Mouse (Mus musculus) lung, postnatal 36 days (tissue): ENCODE measurements around the gene Clec18a.
"Not testable (repeated sequence)": the region's sequence is repeated elsewhere in the genome, so short reads cannot be mapped to it uniquely, and the experiment has no call there.

Experiments used
- DNase-seq: peaks from one replicate; pipeline ENCODE4 v3.0.0; 2022; ENCODE audit warnings: mixed read lengths

Gene Clec18a

DNA sequence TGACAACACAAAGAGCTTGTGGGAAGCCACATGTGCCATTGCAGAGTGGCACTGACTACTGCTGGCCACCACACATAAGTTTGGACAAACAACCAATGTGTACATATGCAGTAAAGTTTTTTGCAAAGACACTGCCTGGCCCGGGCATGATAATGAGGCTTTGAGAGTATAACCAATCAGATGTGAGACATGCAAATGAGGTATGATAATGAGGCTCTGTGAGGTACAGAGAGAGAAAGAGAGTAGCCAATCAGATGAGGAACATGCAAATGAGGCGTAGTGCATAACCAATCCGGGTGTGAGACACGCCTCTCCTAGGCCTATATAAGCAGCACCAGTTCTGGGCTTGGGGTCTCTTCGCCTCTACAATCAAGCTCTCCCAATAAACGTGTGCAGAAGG is at the start of gene Clec18a:
Clec18a (minus strand) TSS at position 101 of the 400 bp plus-strand sequence.
- DNase-seq: not testable (repeated sequence)

DNA sequence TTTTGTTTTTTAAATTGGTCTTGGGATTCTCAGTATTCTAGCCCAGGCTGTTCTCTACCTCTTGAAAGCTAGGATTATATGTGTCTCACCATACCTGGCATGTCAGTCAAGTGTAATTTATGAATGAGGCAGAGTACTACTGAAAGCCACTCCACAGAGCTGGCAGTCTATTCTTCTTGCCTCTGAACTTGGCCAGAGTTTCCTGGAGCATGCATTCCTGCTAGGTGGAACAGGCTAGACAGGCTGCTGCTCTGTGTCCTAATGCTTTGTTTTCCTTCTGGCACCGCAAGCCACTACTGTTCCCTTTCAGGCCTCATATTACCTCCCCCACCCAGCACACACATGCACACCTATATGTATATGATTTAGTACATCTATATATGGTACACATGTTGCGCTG is 38.5 kb upstream of the Clec18a start:
- DNase-seq: peak; percentile 36

DNA sequence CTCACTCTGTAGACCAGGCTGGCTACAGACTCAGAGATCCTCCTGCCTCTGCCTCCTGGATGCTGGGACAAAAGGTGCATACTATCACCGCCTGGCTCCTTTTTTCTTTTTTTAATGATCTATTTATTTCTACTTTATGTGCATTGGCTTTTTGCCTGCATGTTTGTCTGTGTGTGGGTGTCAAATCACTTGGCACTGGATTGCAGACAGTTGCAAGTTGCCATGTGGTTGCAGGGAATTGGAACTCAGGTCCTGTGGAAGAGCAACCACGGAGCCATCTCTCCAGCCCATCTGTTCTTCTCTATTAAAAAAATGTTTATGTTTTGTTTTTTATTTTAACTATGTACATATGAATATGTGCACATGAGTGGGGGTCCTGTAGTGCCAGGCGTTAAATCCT is 27.3 kb upstream of the Clec18a start:
- no peak for DNase-seq

DNA sequence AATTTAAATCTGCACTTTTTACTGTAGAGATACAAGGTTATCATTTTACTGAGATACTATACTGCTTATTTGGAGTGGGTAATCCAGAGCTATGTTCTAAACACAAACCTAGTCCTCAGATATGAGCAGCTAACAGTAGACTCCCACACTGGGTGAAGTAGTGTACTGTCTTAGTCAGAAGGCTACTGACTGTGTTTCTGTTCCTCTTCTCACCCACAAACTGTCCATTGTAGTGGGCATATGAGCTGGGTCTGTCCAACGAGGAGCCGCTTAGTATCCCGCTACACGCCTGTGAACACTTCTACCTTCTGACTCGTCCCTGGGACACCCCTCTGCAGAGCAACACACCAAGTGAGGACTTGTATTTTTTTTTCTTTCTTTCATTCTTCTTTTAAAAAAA is 22.7 kb upstream of the Clec18a start:
- DNase-seq: no peak

DNA sequence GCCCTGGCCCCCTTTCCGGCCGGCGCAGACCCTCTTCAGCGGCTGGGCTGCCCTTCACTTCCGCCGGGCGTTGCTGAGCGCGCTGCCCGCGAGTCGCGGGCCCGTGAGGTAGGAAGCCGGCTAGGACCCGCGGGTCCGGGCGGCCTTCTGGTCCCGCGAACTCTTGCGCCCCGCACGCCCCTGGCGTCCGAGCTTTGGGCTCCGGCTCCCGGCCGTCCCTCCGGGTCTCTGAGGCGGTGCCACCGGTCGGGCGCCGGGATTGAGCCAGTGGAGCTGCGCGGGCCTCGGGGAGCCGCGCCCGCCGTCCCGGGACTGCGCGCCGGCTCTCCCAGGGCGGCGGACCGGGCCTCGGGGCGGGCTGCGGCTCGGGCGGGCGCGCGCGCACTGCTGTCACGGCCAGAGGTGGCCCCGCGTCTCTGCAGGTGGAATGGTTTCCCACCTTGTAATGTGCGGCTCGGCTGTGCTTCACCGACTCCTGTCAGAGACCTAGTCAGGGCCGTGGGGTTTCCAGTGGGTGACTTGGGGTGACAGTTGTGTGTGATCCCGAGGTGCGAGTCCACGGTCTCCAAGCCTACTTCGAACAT is 2.6 kb upstream of the Clec18a start:
- DNase-seq: peak; percentile 4

DNA sequence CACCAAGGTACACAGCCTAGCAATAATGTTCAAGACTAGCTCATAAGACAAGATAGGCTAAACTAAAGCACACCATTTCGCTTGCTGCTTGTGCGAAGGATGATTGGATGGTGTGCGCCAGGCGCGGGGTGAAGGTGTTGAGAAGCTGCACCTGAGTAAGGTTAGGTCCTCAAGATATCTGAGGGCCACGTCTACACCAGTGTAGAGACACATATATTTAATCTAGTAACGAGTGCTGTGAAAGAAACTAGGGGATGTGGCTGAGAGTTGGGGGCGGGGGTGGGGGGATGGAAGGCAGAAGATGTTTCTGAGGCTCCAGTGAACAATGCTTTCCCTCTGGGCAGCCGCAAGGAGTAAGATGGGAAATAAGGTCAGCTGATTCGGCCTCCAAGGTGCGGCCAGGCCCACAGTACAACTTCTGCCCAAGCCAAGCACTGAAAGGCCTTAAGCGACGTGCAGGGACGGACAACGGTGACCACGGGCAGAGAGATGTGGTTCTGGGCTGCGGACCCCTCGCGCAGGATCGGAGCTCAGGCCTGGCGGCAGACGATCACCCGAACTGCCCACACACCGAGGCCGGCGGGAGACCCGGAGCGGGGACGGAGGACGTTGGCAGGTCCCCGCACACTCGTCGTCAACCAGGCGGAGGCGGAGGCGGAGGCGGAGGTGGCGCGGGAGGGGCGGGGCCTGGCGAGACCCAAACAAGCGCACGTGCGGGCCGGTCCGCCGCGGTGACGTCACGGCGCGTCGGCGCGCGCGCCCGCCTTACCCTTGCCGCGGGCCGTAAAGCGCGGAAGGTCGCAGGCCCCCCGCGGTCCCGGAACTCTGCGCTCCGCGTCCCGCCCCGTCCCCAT is 1.9 kb upstream of the Clec18a start, which contains the start of gene Pdpr:
Pdpr (plus strand) TSS at position 766 of the 854 bp plus-strand sequence.
- peak; percentile 95 for DNase-seq

DNA sequence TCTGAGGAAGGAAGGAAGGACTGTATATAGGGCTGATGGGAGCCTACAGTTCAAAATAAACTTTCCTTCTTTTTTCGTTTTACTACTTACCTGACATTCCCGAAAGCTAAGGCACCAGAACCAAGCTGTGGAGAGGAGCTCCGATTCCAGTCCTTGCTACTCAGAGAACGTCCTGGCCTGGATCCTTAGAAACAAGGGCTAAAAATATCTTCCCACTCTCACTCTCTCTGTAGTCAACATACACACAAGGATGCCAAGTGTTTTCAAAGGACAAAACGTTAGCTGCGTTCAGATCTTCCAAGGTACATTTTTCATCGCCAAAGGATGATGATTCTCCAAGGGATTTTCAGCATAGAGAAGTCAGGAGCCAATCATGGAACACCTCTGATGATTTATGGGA is 520 bp downstream of the Clec18a start:
- DNase-seq: no peak

DNA sequence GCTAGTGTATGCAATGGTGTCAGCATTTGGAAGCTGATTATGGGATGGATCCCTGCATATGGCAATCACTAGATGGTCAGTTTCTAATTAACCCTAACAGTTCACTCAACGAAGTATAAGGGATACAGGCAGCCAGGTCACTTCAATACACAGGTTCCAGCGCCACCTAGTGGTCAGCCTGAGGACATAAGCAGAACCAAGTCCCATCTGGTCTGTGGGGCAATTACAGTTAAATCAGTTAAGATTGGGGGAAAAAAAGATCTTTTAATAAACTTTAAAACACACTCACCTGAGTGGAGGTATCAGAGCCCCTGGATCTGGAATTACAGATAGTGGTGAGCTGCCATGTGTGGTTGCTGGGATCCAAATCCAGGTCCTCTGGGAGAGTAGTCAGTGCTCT is 2.1 kb downstream of the Clec18a start:
- peak; percentile 69 for DNase-seq

DNA sequence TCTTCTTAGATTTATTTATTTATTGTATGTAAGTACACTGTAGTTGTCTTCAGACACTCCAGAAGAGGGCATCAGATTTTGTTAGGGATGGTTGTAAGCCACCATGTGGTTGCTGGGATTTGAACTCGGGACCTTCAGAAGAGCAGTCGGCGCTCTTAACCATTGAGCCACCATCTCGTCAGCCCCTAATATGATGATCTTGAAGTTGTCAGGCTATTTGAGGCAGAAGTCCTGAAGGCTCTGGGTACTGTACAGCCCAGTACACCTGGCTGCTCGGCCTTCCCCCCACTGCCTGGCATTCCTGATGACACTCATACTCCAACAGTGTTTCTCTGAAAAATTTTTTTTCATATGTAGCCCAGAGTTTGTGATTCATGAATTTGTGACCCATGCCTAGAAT is 8.3 kb downstream of the Clec18a start:
- DNase-seq: not testable (repeated sequence)

DNA sequence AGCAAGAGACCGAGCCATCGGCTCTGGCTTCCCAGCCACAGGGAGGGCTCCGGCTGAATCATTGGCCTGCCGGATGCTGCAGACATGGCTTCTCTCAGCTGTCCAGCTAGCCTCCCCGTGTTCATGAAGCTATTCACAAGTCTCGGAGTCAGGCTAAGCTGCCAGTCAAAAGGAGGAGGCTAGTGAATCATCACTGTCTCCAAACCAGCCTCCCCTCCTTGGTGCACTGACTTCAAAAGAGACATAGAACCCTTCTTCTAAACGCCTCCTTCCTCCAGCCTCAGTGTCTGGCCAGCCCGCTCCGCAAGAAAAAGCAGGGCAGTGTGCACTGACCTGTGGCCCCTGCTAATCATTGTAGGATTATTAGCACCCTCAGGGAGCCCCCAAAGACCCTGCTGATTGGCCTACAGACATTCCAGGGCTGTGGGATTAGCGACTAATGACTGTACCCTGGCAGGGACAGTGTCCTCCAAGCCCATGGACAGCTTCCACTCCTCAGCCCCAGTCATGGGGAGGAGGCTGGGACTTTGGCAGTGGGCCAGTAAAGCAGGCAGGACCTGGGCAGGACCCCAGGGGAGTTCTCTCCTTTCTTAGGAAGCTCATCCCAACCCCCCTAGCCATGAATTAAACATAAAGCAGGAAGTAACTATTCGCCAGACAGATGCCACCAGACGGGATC is 10.5 kb downstream of the Clec18a start:
- no peak for DNase-seq

DNA sequence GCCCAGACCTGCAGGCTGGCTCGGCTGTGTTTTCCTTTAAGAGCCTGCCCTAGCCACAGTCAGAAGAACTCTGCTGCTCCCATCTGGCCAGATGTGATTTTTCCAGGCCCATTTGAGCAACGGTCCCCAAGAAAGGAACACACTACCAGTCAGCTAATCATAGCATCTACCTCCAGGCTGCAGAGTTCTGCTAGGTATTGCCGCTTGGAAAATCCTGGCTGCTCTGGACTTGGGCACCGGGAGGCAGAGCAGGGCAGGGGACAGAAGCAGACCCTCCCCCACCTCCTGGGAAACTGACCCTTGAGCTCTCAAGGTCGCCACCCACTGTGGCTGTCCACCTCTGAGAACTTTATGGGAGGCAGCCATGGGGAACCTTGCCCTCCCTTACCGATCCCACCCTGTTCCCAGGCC is 12.4 kb downstream of the Clec18a start:
- DNase-seq: peak; percentile 31

DNA sequence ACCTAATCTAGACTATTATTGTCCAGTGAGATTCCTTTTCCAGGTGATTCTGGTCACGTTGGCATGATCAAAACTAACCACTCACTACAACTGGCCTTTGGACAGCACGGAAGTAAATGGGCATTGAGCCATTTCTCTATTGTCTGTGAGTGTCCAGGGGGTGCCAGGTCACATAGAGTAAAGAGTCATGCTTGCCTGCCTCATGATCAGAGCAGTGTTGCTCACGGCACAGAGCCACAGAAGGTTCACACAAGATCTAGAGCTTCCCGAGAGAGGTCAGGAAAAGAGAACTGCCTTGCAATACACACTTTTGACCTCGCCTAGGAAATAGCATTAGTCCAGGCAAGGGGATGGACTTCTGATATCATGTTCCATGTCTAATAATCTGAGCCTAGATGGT is 12.8 kb downstream of the Clec18a start:
- DNase-seq: no peak

DNA sequence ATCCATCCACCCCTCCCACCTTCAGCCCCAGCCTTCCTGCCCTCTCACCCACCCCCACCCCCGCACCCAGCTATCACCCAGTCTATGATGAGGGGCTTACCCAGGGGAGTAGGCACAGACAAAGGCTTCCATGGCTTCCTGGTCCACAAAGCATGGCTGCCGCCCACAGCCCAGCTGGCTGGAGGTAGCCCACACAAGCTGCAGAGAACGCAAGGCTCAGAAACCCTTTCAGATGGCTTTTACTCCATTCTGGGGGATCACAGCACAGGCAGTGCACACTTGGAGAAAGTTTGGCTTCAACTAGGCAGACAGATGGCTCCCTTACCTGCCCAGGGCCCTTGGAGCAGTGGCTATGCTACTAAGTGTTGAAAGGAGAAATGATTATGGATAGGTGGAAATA is 16.3 kb downstream of the Clec18a start:
- DNase-seq: no peak

DNA sequence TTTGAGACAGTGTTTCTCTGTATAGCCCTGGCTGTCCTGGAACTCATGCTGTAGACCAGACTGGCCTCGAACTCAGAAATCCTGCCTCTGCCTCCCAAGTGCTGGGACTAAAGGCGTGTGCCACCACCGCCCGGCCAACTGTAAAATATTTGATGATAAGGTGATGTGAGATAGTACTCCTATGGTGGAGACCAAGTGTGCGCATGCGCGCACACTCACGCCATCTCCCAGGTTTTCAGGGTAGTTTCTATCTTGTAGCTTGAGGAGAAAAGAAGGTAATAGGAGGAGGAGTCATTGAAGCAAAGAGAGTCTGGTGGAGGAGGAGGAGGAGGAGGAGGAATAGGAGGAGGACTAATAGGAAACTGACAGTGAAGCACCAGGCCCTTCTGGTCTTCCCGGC is 23.6 kb downstream of the Clec18a start:
- DNase-seq: not testable (repeated sequence)

DNA sequence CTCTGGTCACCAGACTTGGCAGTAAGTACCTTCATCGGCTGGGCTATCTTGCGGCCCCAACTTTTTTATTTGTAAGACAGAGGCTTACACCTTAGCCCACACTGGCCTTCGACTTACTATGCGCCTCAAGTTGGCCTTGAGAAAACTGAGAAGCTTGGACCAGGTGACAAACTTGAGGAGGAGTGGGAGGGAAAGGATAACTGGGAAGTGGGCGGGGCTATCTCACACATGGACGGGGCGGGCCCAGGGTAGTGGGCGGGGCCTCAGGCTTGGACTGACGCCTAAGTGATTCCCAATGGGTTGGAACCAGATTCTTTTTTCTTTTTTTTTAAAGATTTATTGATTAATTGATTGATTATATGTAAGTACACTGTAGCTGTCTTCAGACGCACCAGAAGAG is 24.8 kb downstream of the Clec18a start:
- DNase-seq: peak; percentile 22

DNA sequence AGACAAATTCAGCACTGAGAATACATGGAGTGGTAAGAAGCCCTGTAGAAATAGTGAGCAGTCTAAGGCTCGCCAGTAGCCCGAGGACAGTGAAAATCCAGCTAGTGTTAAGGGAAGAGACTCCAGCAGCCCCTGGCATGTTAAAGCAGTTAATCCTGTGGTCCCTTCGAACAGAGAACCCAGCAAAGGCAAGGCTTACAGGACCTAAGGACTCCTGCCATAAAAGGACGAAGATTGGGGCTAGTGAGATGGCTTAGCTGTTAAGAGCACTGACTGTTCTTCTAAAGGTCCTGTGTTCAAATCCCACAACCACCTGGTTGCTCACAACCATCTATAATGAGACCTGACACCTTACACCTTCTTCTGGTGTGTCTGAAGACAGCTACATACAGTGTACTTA is 25.9 kb downstream of the Clec18a start:
- DNase-seq: no peak

DNA sequence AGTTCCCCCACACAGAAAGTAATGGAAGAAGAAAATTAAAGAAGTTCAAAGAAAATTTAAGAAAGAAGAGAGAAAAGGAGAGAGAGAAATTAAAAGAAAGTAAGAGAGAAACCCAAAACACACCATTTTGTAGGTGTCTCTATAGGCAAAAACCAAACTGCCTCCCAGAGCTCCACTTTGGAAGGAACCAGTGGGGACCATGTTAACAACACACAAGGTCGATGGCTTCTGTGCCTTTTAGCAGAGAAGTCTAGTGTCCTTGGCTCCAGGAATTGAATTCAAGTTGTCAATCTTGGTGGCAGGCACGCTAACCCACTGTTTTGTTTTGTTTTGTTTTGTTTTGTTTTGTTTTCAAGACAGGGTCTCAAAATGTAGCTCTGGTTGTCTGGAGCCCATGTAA is 29.3 kb downstream of the Clec18a start:
- no peak for DNase-seq

DNA sequence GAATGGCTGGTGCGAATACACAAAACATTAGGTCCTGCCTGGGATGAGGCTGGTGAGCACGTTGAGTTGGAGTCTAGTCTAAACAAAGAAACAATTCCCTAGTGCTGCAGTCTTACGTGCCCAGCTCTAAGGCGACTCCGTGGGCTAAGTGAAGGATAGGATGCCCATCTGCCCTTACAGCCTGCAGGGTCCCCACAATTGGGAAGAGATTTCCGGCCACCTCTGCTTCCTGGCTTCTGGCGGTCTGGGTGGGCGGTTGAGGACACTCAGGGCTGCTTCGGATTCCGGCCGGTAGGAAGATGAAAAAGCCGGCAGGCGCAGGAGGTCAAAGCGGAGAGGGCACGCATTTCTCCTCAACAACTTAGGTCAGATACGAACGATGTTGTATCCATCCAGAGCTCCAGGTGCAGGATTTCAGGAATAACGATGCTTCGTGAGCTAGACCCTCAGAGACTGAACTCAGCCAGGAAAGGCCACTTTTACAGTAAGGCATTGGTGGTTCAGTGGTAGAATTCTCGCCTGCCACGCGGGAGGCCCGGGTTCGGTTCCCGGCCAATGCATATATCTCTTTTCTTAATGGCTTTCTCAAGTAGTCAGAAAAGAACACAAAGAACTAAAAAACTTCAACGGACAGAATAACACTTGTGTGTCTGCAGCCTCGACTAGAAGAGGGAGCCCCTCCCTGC is 30.0 kb downstream of the Clec18a start:
- peak; percentile 93 for DNase-seq

DNA sequence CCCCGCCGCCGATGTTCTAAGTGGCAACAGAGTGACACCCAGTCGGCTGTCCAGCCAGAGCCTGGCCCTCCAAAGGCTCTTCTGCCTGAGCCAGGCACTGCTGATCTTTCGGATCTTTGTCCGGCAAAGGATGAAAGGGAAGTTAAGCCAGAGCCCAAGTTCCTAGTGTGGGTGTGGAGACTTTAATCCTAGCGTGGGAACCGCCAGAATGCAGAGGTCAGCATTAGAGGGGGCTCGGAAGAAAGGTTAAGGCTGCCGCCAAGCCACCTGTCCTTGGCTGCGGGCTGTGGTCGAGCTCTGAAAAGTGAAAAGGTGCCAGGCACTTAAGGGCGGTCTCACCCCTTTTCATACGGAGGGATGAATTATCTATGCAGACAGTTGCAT is 30.5 kb downstream of the Clec18a start:
- peak; percentile 2 for DNase-seq

DNA sequence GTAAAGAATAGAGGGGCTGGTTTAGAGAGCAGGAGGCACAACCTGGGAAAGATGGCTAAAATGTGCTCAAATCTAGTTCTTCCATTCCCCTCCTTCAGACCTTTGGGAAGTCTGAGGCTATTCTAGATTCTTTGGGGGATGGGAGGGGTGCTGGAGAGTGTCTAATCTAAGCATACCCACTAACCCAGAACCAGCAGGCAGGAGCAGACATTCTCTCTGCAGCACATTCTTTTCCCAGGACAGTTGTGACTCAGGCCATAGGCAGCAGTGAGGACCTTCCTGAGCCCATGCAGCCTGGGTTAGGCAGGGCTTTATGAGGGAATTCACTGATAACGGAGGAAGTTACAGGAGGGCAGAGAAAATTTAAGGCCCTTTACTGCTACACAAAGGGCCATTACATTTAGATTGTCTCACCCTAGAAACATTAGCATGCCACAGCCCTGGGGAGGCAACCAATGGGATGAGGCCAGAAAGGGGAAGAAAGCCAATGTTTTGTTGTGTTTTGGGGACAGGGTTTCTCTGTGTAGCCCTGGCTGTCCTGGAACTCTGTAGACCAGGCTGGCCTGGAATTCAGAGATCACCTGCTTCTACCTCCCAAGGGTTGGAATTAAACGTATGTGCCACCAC is 33.2 kb downstream of the Clec18a start:
- DNase-seq: no peak

DNA sequence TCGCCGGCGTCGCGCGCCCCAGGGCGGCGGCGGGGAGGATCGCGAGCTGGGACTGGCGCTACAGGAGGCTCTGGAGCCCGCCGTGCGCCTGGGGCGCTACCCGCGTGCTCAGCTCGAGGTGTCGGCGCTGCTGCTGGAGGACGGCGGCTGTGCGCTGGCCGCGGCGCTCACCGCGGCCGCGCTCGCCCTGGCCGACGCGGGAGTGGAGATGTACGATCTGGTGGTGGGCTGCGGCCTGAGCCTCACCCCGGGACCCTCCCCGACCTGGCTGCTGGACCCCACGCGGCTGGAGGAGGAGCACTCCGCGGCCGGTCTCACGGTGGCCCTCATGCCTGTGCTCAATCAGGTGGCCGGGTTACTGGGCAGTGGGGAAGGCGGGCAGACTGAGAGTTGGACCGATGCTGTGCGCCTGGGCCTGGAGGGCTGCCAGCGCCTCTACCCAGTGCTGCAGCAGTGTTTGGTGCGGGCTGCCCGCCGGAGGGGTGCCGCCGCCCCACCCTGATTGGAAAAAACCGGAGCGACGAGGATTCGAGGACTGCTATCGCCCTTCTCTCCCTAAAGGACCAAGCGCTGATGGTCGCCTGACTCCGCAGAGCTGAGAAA is 35.4 kb downstream of the Clec18a start:
- peak; percentile 23 for DNase-seq

DNA sequence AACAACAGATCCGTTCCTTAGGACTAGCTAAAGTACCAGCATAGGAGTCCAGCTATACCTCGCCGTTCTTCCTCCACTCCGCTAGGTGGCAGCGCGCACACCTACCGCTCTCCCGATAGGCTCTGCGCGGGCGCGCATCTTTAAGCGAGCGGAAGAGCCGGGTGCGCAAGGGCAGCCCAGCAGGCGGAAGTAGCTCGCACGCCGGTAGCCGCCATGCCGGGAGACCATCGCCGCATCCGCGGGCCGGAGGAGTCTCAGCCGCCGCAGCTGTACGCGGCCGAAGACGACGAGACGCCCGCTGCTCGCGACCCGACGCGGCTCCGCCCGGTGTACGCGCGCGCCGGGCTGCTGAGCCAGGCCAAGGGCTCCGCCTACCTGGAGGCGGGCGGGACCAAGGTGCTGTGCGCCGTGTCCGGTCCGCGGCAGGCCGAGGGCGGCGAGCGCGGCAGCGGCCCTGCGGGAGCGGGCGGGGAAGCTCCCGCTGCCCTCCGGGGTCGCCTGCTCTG is 36.0 kb downstream of the Clec18a start, which contains the start of gene Exosc6:
Exosc6 (plus strand) TSS at position 182 of the 506 bp plus-strand sequence.
- peak; percentile 93 for DNase-seq
